14 mouse cellular contexts compared by ENCODE assay signal in genomic region chr14:100224151-100224550, GRCm38 (mm10).
DNase-seq lines count a peak whose midpoint lies in the region; TF ChIP-seq lines count a peak whose summit lies in the region.
"Had no signal": no experiment of that assay in that cellular context is flagged by ENCODE, and none has a peak within 500 bp of the region (broad histone marks: within the 10 kb centered on the region; RNA-seq: fewer than 3 reads in every experiment).

No protein-coding gene starts in this region.

- H3K27me3 ChIP-seq in forebrain, embryonic 10.5 days (ENCODE audit: poor library complexity, severe bottlenecking), result no peaks in the 10 kb centered on the region
- H3K27me3 ChIP-seq: limb, embryonic 15.5 days; neural tube, embryonic 15.5 days had no signal

- H3K4me1 ChIP-seq in forebrain, embryonic 10.5 days, result peaks cover 22% of the 10 kb centered on the region

- 57% methylated on average over 4 of the region's 4 CpGs for WGBS in forebrain, embryonic 10.5 days

- no peaks in the 10 kb centered on the region for H3K36me3 ChIP-seq in forebrain, embryonic 10.5 days (replicated peaks)
- H3K36me3 ChIP-seq: limb, embryonic 15.5 days; neural tube, embryonic 15.5 days had no signal

- no peak for TF ChIP-seq CTCF in layer of hippocampus, adult 2 months (conservative IDR thresholded peaks at IDR 0.05)

- no peaks in the 10 kb centered on the region for H3K9me3 ChIP-seq in forebrain, embryonic 10.5 days
- H3K9me3 ChIP-seq: limb, embryonic 15.5 days; neural tube, embryonic 15.5 days had no signal

- H3K27ac ChIP-seq in layer of hippocampus, adult 2 months, result peak overlapping the region; percentile 51; the same call in 1 of the 2 replicates
- H3K27ac ChIP-seq in forebrain, embryonic 10.5 days, result no peak overlapping the region
- H3K27ac ChIP-seq: gastrocnemius, adult 2 months; limb, embryonic 15.5 days; neural tube, embryonic 15.5 days had no signal

- DNase-seq in adrenal gland, adult (ENCODE audit: inconsistent age in 2 of 2, low spot score in 1 of 2), result peak; percentile 29 to 65
- no peak for DNase-seq in adrenal gland, postnatal 25 days
- DNase-seq in layer of hippocampus, adult 2 months (ENCODE audit: low spot score in 2 of 2), result peak in 1 of 2 experiments; percentile 8
- no peak for DNase-seq in layer of hippocampus, postnatal 25 days (ENCODE audit: extremely low spot score in 1 of 2, low spot score in 1 of 2)
- peak; percentile 63 to 65 for DNase-seq in kidney, adult 8-10 months
- DNase-seq in lung, postnatal 10 days, result peak; percentile 22
- DNase-seq in testis, postnatal 14 days (ENCODE audit: low spot score), result no peak
- no peak for DNase-seq in forebrain, embryonic 10.5 days (ENCODE audit: extremely low spot score, low spot score)
- DNase-seq: cerebellum, adult 2 months; gastrocnemius, adult 2 months; midbrain, embryonic 14.5 days had no signal

- no peak overlapping the region for H3K4me3 ChIP-seq in layer of hippocampus, adult 2 months
- H3K4me3 ChIP-seq in forebrain, embryonic 10.5 days, result no peak overlapping the region
- H3K4me3 ChIP-seq: erythroblast, embryonic 14.5 days; gastrocnemius, adult 2 months; limb, embryonic 15.5 days; neural tube, embryonic 15.5 days had no signal

Comparison
In these comparisons a context has a peak if more than half of its experiments do, and no peak if none do; other contexts are left out.
1. DNase-seq: peak in adrenal gland, adult (2 of 2), kidney, adult 8-10 months (2 of 2) and lung, postnatal 10 days (single experiment); none in adrenal gland, postnatal 25 days (single experiment), layer of hippocampus, postnatal 25 days (0 of 2), testis, postnatal 14 days (single experiment) and forebrain, embryonic 10.5 days (single experiment).